Mouse (Mus musculus): ENCODE data around the gene Pif1. TPM values are rescaled to one million over a fixed set of nuclear protein-coding genes. Genes with fewer than 3 reads are reported as not detected.

The Pif1 gene
- polyA plus RNA-seq, 1 experiment from 2014 or later, result 9.5 TPM

DNA sequence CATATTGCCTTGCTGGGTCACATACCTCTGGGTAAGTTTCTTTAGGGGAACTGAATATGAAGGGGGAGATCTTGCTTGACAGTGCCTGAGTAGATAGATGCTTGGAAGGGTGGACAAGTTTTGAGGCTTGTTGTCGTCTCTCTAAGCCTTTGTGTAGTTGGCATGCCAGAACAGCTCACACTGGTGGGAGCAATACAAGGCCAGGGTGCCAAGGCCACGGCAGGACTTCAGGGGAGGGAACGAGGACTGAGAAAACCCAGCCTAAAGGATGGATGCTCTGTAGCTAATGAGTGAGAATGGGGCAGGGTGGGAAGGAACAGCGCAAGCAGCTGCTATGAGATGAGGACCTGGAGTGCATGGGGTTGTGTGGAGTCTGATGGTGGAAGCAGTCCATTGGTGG is 58.0 kb downstream of the Pif1 start:
- no peak overlapping the region for H3K9ac ChIP-seq (ENCODE audit: low read depth, low read length)
- no peaks in the 10 kb centered on the region for H3K9me3 ChIP-seq (replicated peaks; ENCODE audit: control insufficient read depth, low read length)
- no peak for ATAC-seq (replicated peaks; ENCODE audit: insufficient number of reproducible peaks, low FRiP score, low TSS enrichment)
- 77% methylated on average over 4 of the region's 4 CpGs for WGBS (ENCODE audit: insufficient replicate concordance)
- peak overlapping the region; percentile 84 for H3K27ac ChIP-seq (ENCODE audit: low read depth, low read length)
- H3K4me1 ChIP-seq (ENCODE audit: control insufficient read depth, insufficient read depth, low read length), result peaks cover 62% of the 10 kb centered on the region
- no peaks in the 10 kb centered on the region for H3K27me3 ChIP-seq (ENCODE audit: control insufficient read depth, insufficient read depth, low read length)
- no peaks in the 10 kb centered on the region for H3K36me3 ChIP-seq (ENCODE audit: control insufficient read depth, insufficient read depth, low read length)
- H3K4me2 ChIP-seq, result no peak overlapping the region
- H3K4me3 ChIP-seq (ENCODE audit: low read depth, low read length), result no peak overlapping the region

Other genes with a start within 250 kb of the Pif1 start
- gene Pdcd7, start 241.1 kb upstream of the Pif1 start, polyA plus RNA-seq (2014; fragmentation: Nextera tagmentation; extraction: Ambion mirVana), result 6.3 and 6.9 TPM in 2 replicates
- 0.23 and 0.73 TPM in 2 replicates for gene Ubap1l, start 226.1 kb upstream of the Pif1 start, polyA plus RNA-seq (2014; fragmentation: Nextera tagmentation; extraction: Ambion mirVana)
- gene Kbtbd13, start 195.5 kb upstream of the Pif1 start, polyA plus RNA-seq (2014; fragmentation: Nextera tagmentation; extraction: Ambion mirVana), result 0.94 and 2.1 TPM in 2 replicates
- gene Rasl12, start 188.7 kb upstream of the Pif1 start, polyA plus RNA-seq (2014; fragmentation: Nextera tagmentation; extraction: Ambion mirVana), result 2.2 and 2.5 TPM in 2 replicates
- not detected in 2 replicates for gene Slc51b, start 164.2 kb upstream of the Pif1 start, polyA plus RNA-seq (2014; fragmentation: Nextera tagmentation; extraction: Ambion mirVana)
- gene Mtfmt, start 151.4 kb upstream of the Pif1 start, polyA plus RNA-seq (2014; fragmentation: Nextera tagmentation; extraction: Ambion mirVana), result 13.6 and 15.3 TPM in 2 replicates
- gene Spg21, start 126.2 kb upstream of the Pif1 start, polyA plus RNA-seq (2014; fragmentation: Nextera tagmentation; extraction: Ambion mirVana), result 62.6 and 68.8 TPM in 2 replicates
- gene Ankdd1a, start 67.0 kb upstream of the Pif1 start, polyA plus RNA-seq (2014; fragmentation: Nextera tagmentation; extraction: Ambion mirVana), result not detected in 2 replicates
- 10.6 and 11.9 TPM in 2 replicates for gene Plekho2, start 7.1 kb upstream of the Pif1 start, polyA plus RNA-seq (2014; fragmentation: Nextera tagmentation; extraction: Ambion mirVana)
- 154 and 160 TPM in 2 replicates for gene Rbpms2, start 42.5 kb downstream of the Pif1 start, polyA plus RNA-seq (2014; fragmentation: Nextera tagmentation; extraction: Ambion mirVana)
- gene Oaz2, start 80.8 kb downstream of the Pif1 start, polyA plus RNA-seq (2014; fragmentation: Nextera tagmentation; extraction: Ambion mirVana), result 191 and 256 TPM in 2 replicates
- gene Zfp609, start 240.4 kb downstream of the Pif1 start, polyA plus RNA-seq (2014; fragmentation: Nextera tagmentation; extraction: Ambion mirVana), result 5.1 and 8.1 TPM in 2 replicates

Data from heart, embryonic 11.5 days (tissue).